Mouse (Mus musculus) CH12.LX (cell line): Measurements from ENCODE around the gene Cenpe. TPM values are rescaled to one million over a fixed set of nuclear protein-coding genes. Genes with fewer than 3 reads are reported as not detected.
A peak's percentile ranks its signal among the peaks of the same experiment; 100 is the strongest.

Source experiments
- DNase-seq: peaks from one replicate; pipeline ENCODE4 v3.0.0-alpha.2; 2013; ENCODE audit errors: extremely low read depth
- H3K27ac ChIP-seq: 2 replicates; pipeline ENCODE4 v1.5.1; 2012; ENCODE audit warnings: low read depth, mild to moderate bottlenecking, control low read depth, moderate library complexity; ENCODE audit not compliant: insufficient read depth
- H3K27me3 ChIP-seq: replicated peaks from 2 replicates; pipeline ENCODE3; 2012; ENCODE audit warnings: inconsistent platforms
- H3K36me3 ChIP-seq, 2 experiments: replicated peaks in 1 of 2; 2 replicates each; pipeline versions ENCODE3 to v1.6.1; 2012; ENCODE audit warnings: inconsistent platforms in 1 of 2, low read length in 1 of 2, mild to moderate bottlenecking in 1 of 2, mixed read lengths in 1 of 2, moderate library complexity in 1 of 2; ENCODE audit not compliant: control insufficient read depth in 1 of 2, insufficient read depth in 1 of 2
- H3K4me1 ChIP-seq, 2 experiments: 2 replicates each; pipeline ENCODE4 v1.6.1; 2012; ENCODE audit warnings: inconsistent platforms in 1 of 2, moderate library complexity in 1 of 2; ENCODE audit not compliant: insufficient read depth in 2 of 2, control insufficient read depth in 1 of 2
- H3K4me2 ChIP-seq: 2 replicates; pipeline ENCODE4 v1.6.1; 2012; ENCODE audit warnings: low read depth, mild to moderate bottlenecking, control low read depth; ENCODE audit not compliant: poor library complexity, insufficient read depth, severe bottlenecking
- H3K4me3 ChIP-seq, 3 experiments: fragments of 150-350 bp in 1 of 3; sonication (generic) in 1 of 3; replicated peaks in 1 of 3; 2 replicates each; pipeline versions ENCODE3 to v1.5.1; 2011 to 2012; ENCODE audit warnings: low read depth in 2 of 3, low read length in 2 of 3, mild to moderate bottlenecking in 2 of 3, moderate library complexity in 2 of 3, control low read depth in 1 of 3, improper control_type of control experiment in 1 of 3, inconsistent platforms in 1 of 3, mixed read lengths in 1 of 3; ENCODE audit not compliant: poor library complexity in 1 of 3
- H3K79me2 ChIP-seq: replicated peaks from 2 replicates; pipeline ENCODE4 v1.6.1; 2012; ENCODE audit warnings: mild to moderate bottlenecking, moderate library complexity; ENCODE audit not compliant: control insufficient read depth, poor library complexity, insufficient read depth, severe bottlenecking; ENCODE audit errors: extremely low read depth
- H3K9ac ChIP-seq: 2 replicates; pipeline ENCODE4 v1.6.1; 2012; ENCODE audit warnings: low read depth, mild to moderate bottlenecking, control low read depth, moderate library complexity; ENCODE audit not compliant: insufficient read depth
- H3K9me3 ChIP-seq: replicated peaks from 2 replicates; pipeline ENCODE3; 2012; ENCODE audit warnings: low read length, inconsistent platforms, mixed read lengths
- BHLHE40 ChIP-seq: IDR thresholded peaks from 2 replicates; pipeline ENCODE4 v1.6.1; 2011; ENCODE audit warnings: mild to moderate bottlenecking, low read depth, low read length, improper control_type of control experiment
- CHD1 ChIP-seq: IDR thresholded peaks from 2 replicates; pipeline ENCODE4 v1.6.1; 2012; ENCODE audit warnings: low read depth, low read length, improper control_type of control experiment, inconsistent platforms
- CHD2 ChIP-seq: IDR thresholded peaks from 2 replicates; pipeline ENCODE4 v1.6.1; 2011; ENCODE audit warnings: low read length, improper control_type of control experiment
- CTCF ChIP-seq, 2 experiments: IDR thresholded peaks in 1 of 2; conservative IDR thresholded peaks in 1 of 2; 2 replicates each; pipeline ENCODE4 v1.5.1; 2011 to 2012; ENCODE audit warnings: low read depth in 2 of 2, low read length in 2 of 2, improper control_type of control experiment in 1 of 2, inconsistent platforms in 1 of 2, mild to moderate bottlenecking in 1 of 2, moderate library complexity in 1 of 2
- ETS1 ChIP-seq: conservative IDR thresholded peaks from 2 replicates; pipeline ENCODE4 v1.6.1; 2012; ENCODE audit warnings: low read depth, mild to moderate bottlenecking, inconsistent platforms, low read length, improper control_type of control experiment, moderate library complexity
- MAFK ChIP-seq: IDR thresholded peaks from 2 replicates; pipeline ENCODE4 v1.6.1; 2011; ENCODE audit warnings: low read length, improper control_type of control experiment; ENCODE audit not compliant: insufficient replicate concordance
- MAX ChIP-seq: IDR thresholded peaks from 2 replicates; pipeline ENCODE4 v1.6.1; 2011; ENCODE audit warnings: low read length, improper control_type of control experiment
- MYC ChIP-seq: IDR thresholded peaks from 2 replicates; pipeline ENCODE4 v1.6.1; 2011; ENCODE audit warnings: low read depth, mild to moderate bottlenecking, improper control_type of control experiment, low read length
- NELFE ChIP-seq: IDR thresholded peaks from 2 replicates; pipeline ENCODE4 v1.6.1; 2011; ENCODE audit warnings: low read depth, low read length, improper control_type of control experiment
- NRF1 ChIP-seq: IDR thresholded peaks from 2 replicates; pipeline ENCODE4 v1.6.1; 2014; ENCODE audit warnings: low read depth, mild to moderate bottlenecking, inconsistent platforms, low read length, improper control_type of control experiment, moderate library complexity
- RAD21 ChIP-seq: IDR thresholded peaks from 2 replicates; pipeline ENCODE4 v1.6.1; 2011; ENCODE audit warnings: low read depth, mild to moderate bottlenecking, low read length, improper control_type of control experiment, moderate library complexity
- SMC3 ChIP-seq: IDR thresholded peaks from 2 replicates; pipeline ENCODE4 v1.6.1; 2011; ENCODE audit warnings: low read depth, low read length, improper control_type of control experiment
- TCF12 ChIP-seq: IDR thresholded peaks from 2 replicates; pipeline ENCODE4 v1.6.1; 2014; ENCODE audit warnings: low read depth, mild to moderate bottlenecking, inconsistent platforms, low read length, improper control_type of control experiment
- UBTF ChIP-seq: IDR thresholded peaks from 2 replicates; pipeline ENCODE4 v1.6.1; 2012; ENCODE audit warnings: low read depth, mild to moderate bottlenecking, inconsistent platforms, low read length, improper control_type of control experiment, moderate library complexity
- USF1 ChIP-seq: IDR thresholded peaks from 2 replicates; pipeline ENCODE4 v1.6.1; 2014; ENCODE audit warnings: low read depth, mild to moderate bottlenecking, inconsistent platforms, low read length, improper control_type of control experiment
- USF2 ChIP-seq: conservative IDR thresholded peaks from 2 replicates; pipeline ENCODE4 v1.6.1; 2011; ENCODE audit warnings: low read depth, low read length, improper control_type of control experiment
- ZC3H11A ChIP-seq: IDR thresholded peaks from 2 replicates; pipeline ENCODE4 v1.6.1; 2012; ENCODE audit warnings: low read depth, mild to moderate bottlenecking, inconsistent platforms, low read length, improper control_type of control experiment
- ZMIZ1 ChIP-seq: IDR thresholded peaks from 2 replicates; pipeline ENCODE4 v1.6.1; 2012; ENCODE audit warnings: low read depth, mild to moderate bottlenecking, inconsistent platforms, low read length, improper control_type of control experiment
- ZNF384 ChIP-seq: IDR thresholded peaks from 2 replicates; pipeline ENCODE4 v1.6.1; 2012; ENCODE audit warnings: low read depth, low read length, improper control_type of control experiment, inconsistent platforms
- dilution Hi-C: fragments of 300-500 bp; cut with MboI; formaldehyde crosslinking; loops from 2 replicates; pipeline ENCODE4 v1.14.3; 2020; ENCODE audit warnings: low sequenced_read_pairs; ENCODE audit not compliant: extremely low pct_unique_long_range_greater_than_20kb, extremely low pct_ligation_motif_present
- in situ Hi-C: fragments of 300-500 bp; cut with MboI; formaldehyde crosslinking; loops from 3 replicates; pipeline ENCODE4 v1.14.3; 2019; ENCODE audit warnings: low sequenced_read_pairs, low pct_ligation_motif_present, low pct_unique_long_range_greater_than_20kb, mixed read lengths
- polyA plus RNA-seq: library from polyadenylated mRNA; unstranded; fragments of >175 nt; gene quantifications from 2 replicates; pipeline ENCODE4 v1.2.1, GENCODE M21; 2012; ENCODE audit warnings: low read depth; ENCODE audit not compliant: insufficient read length
- total RNA-seq, 2 experiments: library from RNA; depleted of rRNA; stranded (reverse); fragments of 300-350 nt in 1 of 2; fragments of >200 nt in 1 of 2; gene quantifications; 2 replicates each; pipeline ENCODE4 v1.2.3; 2012 to 2014

Cenpe gene
- total and polyA plus RNA-seq, 3 experiments, result 47.0 to 81.1 (median 73.8) TPM

- dilution Hi-C loops, result no loop called here
- Histone ChIP-seq H3K9me3 (peaks cover 5% of the 10 kb centered on the region), H3K9ac (no peak overlapping the region), H3K27me3 (no peaks in the 10 kb centered on the region), H3K4me1 (peaks cover 0 to 12% of the 10 kb centered on the region in 2 experiments; a peak in 1 of 4 replicates), H3K27ac (no peak overlapping the region), H3K4me2 (no peak overlapping the region), H3K36me3 (peaks cover 0 to 3% of the 10 kb centered on the region in 2 experiments), H3K79me2 (no peaks in the 10 kb centered on the region), H3K4me3 (no peak overlapping the region)
- TF ChIP-seq ETS1 (no peak), CHD1 (no peak), USF1 (no peak), UBTF (no peak)
- in situ Hi-C loops, result loop anchor here (5.0 kb wide), 1 partner anchor 302 kb away; no protein-coding TSS in a partner anchor
- DNase-seq, result no peak
Observed at GRCm38 (mm10) chr3:135280160-135280559, 67.8 kb downstream of the Cenpe start.

DNA sequence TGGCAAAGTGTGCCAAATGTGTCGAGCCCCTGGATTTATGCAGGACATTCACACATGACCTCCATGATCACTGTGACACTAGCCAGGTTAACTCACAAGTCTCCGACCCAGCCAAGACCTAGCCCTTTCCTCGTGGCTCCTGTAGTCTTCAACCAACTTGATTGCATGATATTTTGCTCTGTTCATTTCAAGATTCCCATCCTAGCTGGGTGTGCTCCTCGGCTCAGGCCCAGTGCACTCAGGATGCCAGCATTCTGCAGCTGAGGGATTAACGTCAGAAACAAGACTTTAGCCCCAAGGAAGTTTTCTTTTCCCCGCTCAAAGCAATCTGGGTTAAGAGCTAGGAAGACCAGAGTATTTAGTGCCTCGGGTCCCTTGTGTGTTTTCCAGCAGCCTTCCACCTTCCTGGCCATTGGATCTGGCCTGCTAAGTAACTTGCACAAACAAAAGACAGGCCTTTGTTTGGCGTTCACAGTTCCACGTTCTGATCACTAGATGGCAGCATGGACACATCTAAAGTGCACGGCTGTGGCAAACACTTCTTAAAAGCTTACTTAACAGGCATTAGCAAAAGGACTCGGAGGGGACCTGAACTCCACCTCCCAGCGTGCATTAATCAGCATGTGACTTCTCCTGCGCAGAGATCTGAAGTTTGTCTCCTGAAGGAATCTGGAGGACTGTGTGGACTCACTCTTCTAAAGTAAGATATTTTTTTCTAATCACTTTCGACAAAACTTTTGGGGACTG, 68.5 kb downstream of the Cenpe start, which contains the start of gene Bdh2:
Bdh2 (plus strand) TSS at position 553 of the 747 bp plus-strand sequence.
- peaks cover 0 to 12% of the 10 kb centered on the region in 2 experiments; a peak in 1 of 4 replicates for H3K4me1 ChIP-seq
- in situ Hi-C loops, result loop anchor here (5.0 kb wide), 1 partner anchor 301 kb away; no protein-coding TSS in a partner anchor
- dilution Hi-C loops, result no loop called here
- no peaks in the 10 kb centered on the region for H3K27me3 ChIP-seq
- H3K27ac ChIP-seq, result no peak within 1 kb of the TSS
- peak; percentile 93 for DNase-seq
- H3K4me2 ChIP-seq, result peak within 1 kb of the TSS; percentile 73
- H3K36me3 ChIP-seq, result no peaks in the 10 kb centered on the region
- H3K9me3 ChIP-seq, result peaks cover 5% of the 10 kb centered on the region
- H3K9ac ChIP-seq, result peak within 1 kb of the TSS; percentile 29; the same call in 1 of the 2 replicates
- 0 out of 2 replicates have a peak, but pooled peaks have one; percentile 31 for TF ChIP-seq NRF1
- TF ChIP-seq BHLHE40, result peak; percentile 59; the same call in 1 of the 2 replicates
- peak; percentile 96 for TF ChIP-seq RAD21
- TF ChIP-seq TCF12, result no peak
- peak; percentile 87 for TF ChIP-seq SMC3
- TF ChIP-seq NELFE, result no peak
- TF ChIP-seq CHD2, result no peak
- no peak for TF ChIP-seq MAFK
- no peak for TF ChIP-seq USF2
- no peak for TF ChIP-seq ZMIZ1
- peak; percentile 76; the same call in 1 of the 2 replicates for TF ChIP-seq MYC
- no peak for TF ChIP-seq ZNF384
- TF ChIP-seq CTCF (conservative IDR thresholded peaks at IDR 0.05 in 1 of 2, IDR thresholded peaks at IDR 0.05 in 1 of 2; ENCODE audit: low read depth in 2 of 2, low read length in 2 of 2), result peak; percentile 97 to 98
- peak; percentile 35; the same call in 1 of the 2 replicates for TF ChIP-seq ZC3H11A
- TF ChIP-seq MAX, result 0 out of 2 replicates have a peak, but pooled peaks have one; percentile 52
- H3K79me2 ChIP-seq, result no peaks in the 10 kb centered on the region
- H3K4me3 ChIP-seq, result no peak within 1 kb of the TSS
